Comparison of ENCODE assay signal across 27 mouse cellular contexts in the genomic region with DNA sequence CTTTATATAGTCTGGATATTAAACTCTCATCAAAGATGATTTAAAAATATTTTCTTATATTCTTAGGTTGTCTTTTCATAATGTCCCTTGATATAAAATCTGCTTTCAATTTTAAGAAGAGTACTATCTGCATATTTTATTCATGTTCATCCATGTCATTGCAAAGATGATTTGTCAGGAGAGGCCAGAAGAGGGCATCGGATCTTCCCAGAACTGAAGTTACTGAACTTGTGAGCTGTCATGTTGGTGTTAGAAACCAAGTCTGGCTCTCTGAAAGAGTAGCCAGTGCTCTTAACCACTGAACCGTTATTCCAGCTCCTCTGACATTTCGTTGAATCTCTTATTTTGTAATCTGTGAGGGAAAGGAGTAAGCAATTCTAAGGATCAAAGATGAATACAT. TPM values are rescaled to one million over a fixed set of nuclear protein-coding genes. Genes with fewer than 3 reads are reported as not detected.
DNase-seq lines count a peak whose midpoint lies in the region; ATAC-seq and TF ChIP-seq lines count a peak whose summit lies in the region.
"Had no signal": no experiment of that assay in that cellular context is flagged by ENCODE, and none has a peak within 500 bp of the region (broad histone marks: within the 10 kb centered on the region; RNA-seq: fewer than 3 reads in every experiment).

No protein-coding gene starts in this region.

- no peak for DNase-seq in gastrocnemius, adult 2 months
- DNase-seq in gastrocnemius, postnatal 10 days: no peak
- no peak for DNase-seq in layer of hippocampus, adult 2 months (ENCODE audit: low spot score in 2 of 2)
- no peak for DNase-seq in layer of hippocampus, adult 18-20 months (ENCODE audit: low spot score in 2 of 2)
- no peak for DNase-seq in midbrain, postnatal 0 days (ENCODE audit: low spot score)
- DNase-seq in midbrain, embryonic 14.5 days: no peak
- DNase-seq in right cerebral cortex, postnatal 4 days: no peak
- no peak for DNase-seq in spleen, adult 12 weeks (ENCODE audit: low spot score)
- DNase-seq: adrenal gland, postnatal 14 days; cerebellum, adult 2 months; cerebellum, postnatal 25 days; embryo, embryonic 11 days; heart, postnatal 4 days; kidney, postnatal 4 days; liver, embryonic 13.5 days; thymus, adult 18-20 months had no signal

- no peak overlapping the region for H3K4me3 ChIP-seq in gastrocnemius, adult 2 months
- no peak overlapping the region for H3K4me3 ChIP-seq in layer of hippocampus, adult 2 months
- no peak overlapping the region for H3K4me3 ChIP-seq in midbrain, postnatal 0 days (ENCODE audit: low read depth, low read length)
- H3K4me3 ChIP-seq in midbrain, embryonic 14.5 days (replicated peaks; ENCODE audit: low read depth, low read length): no peak overlapping the region
- H3K4me3 ChIP-seq: embryonic facial prominence, embryonic 13.5 days; erythroblast, embryonic 14.5 days; forebrain, embryonic 13.5 days; hindbrain, embryonic 15.5 days; limb, embryonic 10.5 days; liver, embryonic 13.5 days; stomach, embryonic 15.5 days had no signal

- H3K36me3 ChIP-seq in midbrain, postnatal 0 days (ENCODE audit: insufficient read depth, low read length): no peaks in the 10 kb centered on the region
- H3K36me3 ChIP-seq in midbrain, embryonic 14.5 days (ENCODE audit: control insufficient read depth, insufficient read depth, low read length): no peaks in the 10 kb centered on the region
- H3K36me3 ChIP-seq: hindbrain, embryonic 15.5 days; stomach, embryonic 15.5 days had no signal

- no peak overlapping the region for H3K9ac ChIP-seq in midbrain, postnatal 0 days (replicated peaks; ENCODE audit: low read length, poor library complexity, severe bottlenecking)
- no peak overlapping the region for H3K9ac ChIP-seq in midbrain, embryonic 14.5 days (replicated peaks; ENCODE audit: low read length)
- H3K9ac ChIP-seq: embryonic facial prominence, embryonic 13.5 days; forebrain, embryonic 13.5 days; hindbrain, embryonic 15.5 days; liver, embryonic 13.5 days; stomach, embryonic 15.5 days had no signal

- intact Hi-C loops in gastrocnemius, adult 2 months (cut with DNase I): loop anchor here (5.0 kb wide), 4 partner anchors 72 to 352 kb away; no protein-coding TSS in a partner anchor

- ATAC-seq in midbrain, postnatal 0 days (ENCODE audit: low FRiP score): no peak
- ATAC-seq in midbrain, embryonic 14.5 days (ENCODE audit: low FRiP score, low TSS enrichment): no peak
- ATAC-seq: forebrain, embryonic 13.5 days; intestine, embryonic 16.5 days; midbrain, embryonic 16.5 days had no signal

- H3K9me3 ChIP-seq in midbrain, postnatal 0 days (ENCODE audit: low read length): no peaks in the 10 kb centered on the region
- H3K9me3 ChIP-seq in midbrain, embryonic 14.5 days (ENCODE audit: control insufficient read depth, low read length): no peaks in the 10 kb centered on the region
- H3K9me3 ChIP-seq: embryonic facial prominence, embryonic 13.5 days; forebrain, embryonic 13.5 days; G1E; hindbrain, embryonic 15.5 days; limb, embryonic 10.5 days; liver, embryonic 13.5 days; stomach, embryonic 15.5 days had no signal

- no peak overlapping the region for H3K4me2 ChIP-seq in midbrain, postnatal 0 days (ENCODE audit: low read depth, low read length, poor library complexity, severe bottlenecking)
- H3K4me2 ChIP-seq in midbrain, embryonic 14.5 days (ENCODE audit: low read length): no peak overlapping the region
- H3K4me2 ChIP-seq: embryonic facial prominence, embryonic 13.5 days; forebrain, embryonic 13.5 days; heart, embryonic 11.5 days; hindbrain, embryonic 15.5 days; liver, embryonic 13.5 days; stomach, embryonic 15.5 days had no signal

- peak overlapping the region; percentile 24; the same call in 1 of the 2 replicates for H3K27ac ChIP-seq in gastrocnemius, adult 2 months
- H3K27ac ChIP-seq in layer of hippocampus, adult 2 months: no peak overlapping the region
- H3K27ac ChIP-seq in midbrain, postnatal 0 days (ENCODE audit: low read depth, low read length): no peak overlapping the region
- H3K27ac ChIP-seq in midbrain, embryonic 14.5 days (replicated peaks; ENCODE audit: low read depth, low read length): no peak overlapping the region
- H3K27ac ChIP-seq: embryonic facial prominence, embryonic 13.5 days; forebrain, embryonic 13.5 days; hindbrain, embryonic 15.5 days; limb, embryonic 10.5 days; macrophage; stomach, embryonic 15.5 days had no signal

- H3K27me3 ChIP-seq in midbrain, postnatal 0 days (ENCODE audit: insufficient read depth, low read length): no peaks in the 10 kb centered on the region
- no peaks in the 10 kb centered on the region for H3K27me3 ChIP-seq in midbrain, embryonic 14.5 days (ENCODE audit: control insufficient read depth, insufficient read depth, low read length)
- H3K27me3 ChIP-seq: embryonic facial prominence, embryonic 13.5 days; forebrain, embryonic 13.5 days; hindbrain, embryonic 15.5 days; liver, embryonic 13.5 days; stomach, embryonic 15.5 days had no signal

- 76% methylated on average over 3 of the region's 3 CpGs for WGBS in midbrain, postnatal 0 days
- WGBS in midbrain, embryonic 14.5 days: 81% methylated on average over 3 of the region's 3 CpGs

- H3K4me1 ChIP-seq in midbrain, postnatal 0 days (ENCODE audit: insufficient read depth, low read length): no peaks in the 10 kb centered on the region
- 0 out of 2 replicates have a peak, but pooled peaks cover 5% of the 10 kb centered on the region for H3K4me1 ChIP-seq in midbrain, embryonic 14.5 days (ENCODE audit: control insufficient read depth, insufficient read depth, low read length)

- peak; percentile 38 for TF ChIP-seq CTCF in gastrocnemius, adult 2 months (IDR thresholded peaks at IDR 0.05)
- peak; percentile 59 for TF ChIP-seq CTCF in layer of hippocampus, adult 2 months (conservative IDR thresholded peaks at IDR 0.05)
- peak; percentile 41 for TF ChIP-seq CTCF in midbrain, postnatal 0 days (IDR thresholded peaks at IDR 0.05)

RNA-seq across cellular contexts. Expression of gene Lpin2, which starts 17.0 kb away (rescaled TPM):
- 1 to 10 TPM; 5.3 to 5.6 TPM for total RNA-seq in gastrocnemius, adult 2 months (2021)
- 10 to 100 TPM in 1 of 2 experiments, 1 to 10 TPM in 1; 8.5 to 10.6 TPM for total RNA-seq in gastrocnemius, postnatal 10 days (2021)
- total RNA-seq in layer of hippocampus, adult 2 months (2021): 100 to 1,000 TPM in 1 of 2 experiments, 10 to 100 TPM in 1; 95.8 to 109 TPM
- 100 to 1,000 TPM; 101 to 104 TPM for total RNA-seq in layer of hippocampus, adult 18-20 months (2021)
- 53.4 and 61.7 TPM in 2 replicates for total RNA-seq in midbrain, postnatal 0 days (2014; rRNA removed)
- polyA plus RNA-seq in midbrain, postnatal 0 days (2015; fragmentation: Nextera tagmentation; extraction: Ambion mirVana): 33.0 and 39.1 TPM in 2 replicates
- 38.5 and 42.9 TPM in 2 replicates for polyA plus RNA-seq in midbrain, embryonic 14.5 days (2014; fragmentation: Nextera tagmentation; extraction: Ambion mirVana)
